Mouse (Mus musculus): ENCODE results near the gene Chtf18. TPM values are rescaled to one million over a fixed set of nuclear protein-coding genes. Genes with fewer than 3 reads are reported as not detected.

Gene Chtf18
- polyA plus RNA-seq, 1 experiment from 2014 or later: 2.5 TPM

GRCm38 (mm10) chr17:25757691-25758090 lies 30.5 kb upstream of the Chtf18 start:
- Histone ChIP-seq H3K27ac (ENCODE audit: low read depth, low read length) (no peak overlapping the region), H3K27me3 (ENCODE audit: control insufficient read depth, insufficient read depth, low read length) (no peaks in the 10 kb centered on the region), H3K4me2 (ENCODE audit: low read depth, low read length) (no peak overlapping the region), H3K36me3 (ENCODE audit: control insufficient read depth, insufficient read depth, low read length) (no peaks in the 10 kb centered on the region), H3K4me3 (ENCODE audit: low read depth, low read length) (no peak overlapping the region), H3K4me1 (ENCODE audit: control insufficient read depth, insufficient read depth, low read length) (no peaks in the 10 kb centered on the region), H3K9ac (replicated peaks; ENCODE audit: low read depth, low read length) (no peak overlapping the region), H3K9me3 (ENCODE audit: control insufficient read depth, low read length) (no peaks in the 10 kb centered on the region)
- ATAC-seq (ENCODE audit: low read depth): no peak
- 84% methylated on average over 3 of the region's 3 CpGs for WGBS

GRCm38 (mm10) chr17:25756378-25757242 lies 29.4 kb upstream of the Chtf18 start:
- 85% methylated on average over 9 of the region's 9 CpGs for WGBS
- Histone ChIP-seq H3K9me3 (ENCODE audit: control insufficient read depth, low read length) (no peaks in the 10 kb centered on the region), H3K9ac (replicated peaks; ENCODE audit: low read depth, low read length) (no peak overlapping the region), H3K4me1 (ENCODE audit: control insufficient read depth, insufficient read depth, low read length) (0 out of 2 replicates have a peak, but pooled peaks cover 1% of the 10 kb centered on the region), H3K27ac (ENCODE audit: low read depth, low read length) (no peak overlapping the region), H3K36me3 (ENCODE audit: control insufficient read depth, insufficient read depth, low read length) (no peaks in the 10 kb centered on the region), H3K27me3 (ENCODE audit: control insufficient read depth, insufficient read depth, low read length) (no peaks in the 10 kb centered on the region), H3K4me3 (ENCODE audit: low read depth, low read length) (no peak overlapping the region), H3K4me2 (ENCODE audit: low read depth, low read length) (no peak overlapping the region)
- ATAC-seq (ENCODE audit: low read depth): no peak

- no peak overlapping the region for H3K4me3 ChIP-seq (ENCODE audit: low read depth, low read length)
- H3K36me3 ChIP-seq (ENCODE audit: control insufficient read depth, insufficient read depth, low read length): no peaks in the 10 kb centered on the region
- H3K9me3 ChIP-seq (ENCODE audit: control insufficient read depth, low read length): no peaks in the 10 kb centered on the region
- H3K4me2 ChIP-seq (ENCODE audit: low read depth, low read length): no peak overlapping the region
- WGBS: 70% methylated on average over 4 of the region's 4 CpGs
- H3K27ac ChIP-seq (ENCODE audit: low read depth, low read length): no peak overlapping the region
- 0 out of 2 replicates have a peak, but pooled peaks cover 3% of the 10 kb centered on the region for H3K4me1 ChIP-seq (ENCODE audit: control insufficient read depth, insufficient read depth, low read length)
- no peaks in the 10 kb centered on the region for H3K27me3 ChIP-seq (ENCODE audit: control insufficient read depth, insufficient read depth, low read length)
- no peak overlapping the region for H3K9ac ChIP-seq (replicated peaks; ENCODE audit: low read depth, low read length)
- no peak for ATAC-seq (ENCODE audit: low read depth)
These were observed 28.6 kb upstream of the Chtf18 start for GRCm38 (mm10) chr17:25755627-25756377.

- H3K4me2 ChIP-seq (ENCODE audit: low read depth, low read length): no peak overlapping the region
- no peaks in the 10 kb centered on the region for H3K9me3 ChIP-seq (ENCODE audit: control insufficient read depth, low read length)
- ATAC-seq (ENCODE audit: low read depth): no peak
- 0 out of 2 replicates have a peak, but pooled peaks cover 3% of the 10 kb centered on the region for H3K4me1 ChIP-seq (ENCODE audit: control insufficient read depth, insufficient read depth, low read length)
- H3K27ac ChIP-seq (ENCODE audit: low read depth, low read length): no peak overlapping the region
- no peaks in the 10 kb centered on the region for H3K36me3 ChIP-seq (ENCODE audit: control insufficient read depth, insufficient read depth, low read length)
- no peaks in the 10 kb centered on the region for H3K27me3 ChIP-seq (ENCODE audit: control insufficient read depth, insufficient read depth, low read length)
- H3K4me3 ChIP-seq (ENCODE audit: low read depth, low read length): no peak overlapping the region
- 83% methylated on average over 4 of the region's 4 CpGs for WGBS
- H3K9ac ChIP-seq (replicated peaks; ENCODE audit: low read depth, low read length): no peak overlapping the region
These were observed 27.9 kb upstream of the Chtf18 start for GRCm38 (mm10) chr17:25755086-25755485.

GRCm38 (mm10) chr17:25754241-25754640 lies 27.0 kb upstream of the Chtf18 start, which contains the start of gene Msln:
Gene Msln, minus strand, starts transcription at chr17:25754378.
- Histone ChIP-seq H3K4me1 (ENCODE audit: control insufficient read depth, insufficient read depth, low read length) (0 out of 2 replicates have a peak, but pooled peaks cover 3% of the 10 kb centered on the region), H3K9me3 (ENCODE audit: control insufficient read depth, low read length) (no peaks in the 10 kb centered on the region), H3K36me3 (ENCODE audit: control insufficient read depth, insufficient read depth, low read length) (no peaks in the 10 kb centered on the region), H3K4me2 (ENCODE audit: low read depth, low read length) (no peak within 1 kb of the TSS), H3K4me3 (ENCODE audit: low read depth, low read length) (no peak within 1 kb of the TSS), H3K9ac (replicated peaks; ENCODE audit: low read depth, low read length) (no peak within 1 kb of the TSS), H3K27me3 (ENCODE audit: control insufficient read depth, insufficient read depth, low read length) (no peaks in the 10 kb centered on the region), H3K27ac (ENCODE audit: low read depth, low read length) (no peak within 1 kb of the TSS)
- WGBS: 87% methylated on average over 9 of the region's 9 CpGs
- no peak for ATAC-seq (ENCODE audit: low read depth)

GRCm38 (mm10) chr17:25751446-25751845 lies 24.2 kb upstream of the Chtf18 start:
- no peak overlapping the region for H3K4me3 ChIP-seq (ENCODE audit: low read depth, low read length)
- ATAC-seq (ENCODE audit: low read depth): no peak
- no peak overlapping the region for H3K27ac ChIP-seq (ENCODE audit: low read depth, low read length)
- H3K36me3 ChIP-seq (ENCODE audit: control insufficient read depth, insufficient read depth, low read length): no peaks in the 10 kb centered on the region
- 0 out of 2 replicates have a peak, but pooled peaks cover 3% of the 10 kb centered on the region for H3K4me1 ChIP-seq (ENCODE audit: control insufficient read depth, insufficient read depth, low read length)
- 37% methylated on average over 5 of the region's 5 CpGs for WGBS
- H3K27me3 ChIP-seq (ENCODE audit: control insufficient read depth, insufficient read depth, low read length): no peaks in the 10 kb centered on the region
- no peaks in the 10 kb centered on the region for H3K9me3 ChIP-seq (ENCODE audit: control insufficient read depth, low read length)
- no peak overlapping the region for H3K9ac ChIP-seq (replicated peaks; ENCODE audit: low read depth, low read length)
- no peak overlapping the region for H3K4me2 ChIP-seq (ENCODE audit: low read depth, low read length)

GRCm38 (mm10) chr17:25749314-25749713 lies 22.1 kb upstream of the Chtf18 start:
- no peaks in the 10 kb centered on the region for H3K9me3 ChIP-seq (ENCODE audit: control insufficient read depth, low read length)
- H3K4me1 ChIP-seq (ENCODE audit: control insufficient read depth, insufficient read depth, low read length): 0 out of 2 replicates have a peak, but pooled peaks cover 3% of the 10 kb centered on the region
- H3K4me2 ChIP-seq (ENCODE audit: low read depth, low read length): no peak overlapping the region
- no peak overlapping the region for H3K9ac ChIP-seq (replicated peaks; ENCODE audit: low read depth, low read length)
- WGBS: 86% methylated on average over 6 of the region's 6 CpGs
- no peak for ATAC-seq (ENCODE audit: low read depth)
- H3K27ac ChIP-seq (ENCODE audit: low read depth, low read length): no peak overlapping the region
- H3K36me3 ChIP-seq (ENCODE audit: control insufficient read depth, insufficient read depth, low read length): no peaks in the 10 kb centered on the region
- no peak overlapping the region for H3K4me3 ChIP-seq (ENCODE audit: low read depth, low read length)
- no peaks in the 10 kb centered on the region for H3K27me3 ChIP-seq (ENCODE audit: control insufficient read depth, insufficient read depth, low read length)

- Histone ChIP-seq H3K27me3 (ENCODE audit: control insufficient read depth, insufficient read depth, low read length) (no peaks in the 10 kb centered on the region), H3K27ac (ENCODE audit: low read depth, low read length) (no peak overlapping the region), H3K9me3 (ENCODE audit: control insufficient read depth, low read length) (no peaks in the 10 kb centered on the region), H3K36me3 (ENCODE audit: control insufficient read depth, insufficient read depth, low read length) (no peaks in the 10 kb centered on the region), H3K4me1 (ENCODE audit: control insufficient read depth, insufficient read depth, low read length) (0 out of 2 replicates have a peak, but pooled peaks cover 3% of the 10 kb centered on the region), H3K9ac (replicated peaks; ENCODE audit: low read depth, low read length) (no peak overlapping the region), H3K4me2 (ENCODE audit: low read depth, low read length) (no peak overlapping the region), H3K4me3 (ENCODE audit: low read depth, low read length) (no peak overlapping the region)
- 93% methylated on average over 4 of the region's 4 CpGs for WGBS
- ATAC-seq (ENCODE audit: low read depth): no peak
These were observed 21.0 kb upstream of the Chtf18 start for GRCm38 (mm10) chr17:25748238-25748637.

GRCm38 (mm10) chr17:25744311-25744710 lies 17.1 kb upstream of the Chtf18 start:
- H3K4me2 ChIP-seq (ENCODE audit: low read depth, low read length): no peak overlapping the region
- ATAC-seq (ENCODE audit: low read depth): no peak
- H3K27ac ChIP-seq (ENCODE audit: low read depth, low read length): no peak overlapping the region
- H3K36me3 ChIP-seq (ENCODE audit: control insufficient read depth, insufficient read depth, low read length): no peaks in the 10 kb centered on the region
- WGBS: 79% methylated on average over 10 of the region's 10 CpGs
- H3K4me3 ChIP-seq (ENCODE audit: low read depth, low read length): no peak overlapping the region
- no peaks in the 10 kb centered on the region for H3K9me3 ChIP-seq (ENCODE audit: control insufficient read depth, low read length)
- H3K4me1 ChIP-seq (ENCODE audit: control insufficient read depth, insufficient read depth, low read length): no peaks in the 10 kb centered on the region
- no peak overlapping the region for H3K9ac ChIP-seq (replicated peaks; ENCODE audit: low read depth, low read length)
- H3K27me3 ChIP-seq (ENCODE audit: control insufficient read depth, insufficient read depth, low read length): no peaks in the 10 kb centered on the region
